Mouse (Mus musculus) heart, adult 2 months (tissue): ENCODE data around the gene Gpsm1.

Source experiments
- CTCF ChIP-seq: fragments of 200-600 bp; IDR thresholded peaks from 2 replicates; pipeline ENCODE4 v1.8.1; 2022; ENCODE audit warnings: antibody characterized with exemption, mild to moderate bottlenecking, moderate library complexity
- POLR2A ChIP-seq: fragments of 200-500 bp; IDR thresholded peaks from 2 replicates; pipeline ENCODE4 v1.6.1; 2011; ENCODE audit warnings: mild to moderate bottlenecking, low read depth, low read length, control low read depth; ENCODE audit not compliant: insufficient read depth

DNA sequence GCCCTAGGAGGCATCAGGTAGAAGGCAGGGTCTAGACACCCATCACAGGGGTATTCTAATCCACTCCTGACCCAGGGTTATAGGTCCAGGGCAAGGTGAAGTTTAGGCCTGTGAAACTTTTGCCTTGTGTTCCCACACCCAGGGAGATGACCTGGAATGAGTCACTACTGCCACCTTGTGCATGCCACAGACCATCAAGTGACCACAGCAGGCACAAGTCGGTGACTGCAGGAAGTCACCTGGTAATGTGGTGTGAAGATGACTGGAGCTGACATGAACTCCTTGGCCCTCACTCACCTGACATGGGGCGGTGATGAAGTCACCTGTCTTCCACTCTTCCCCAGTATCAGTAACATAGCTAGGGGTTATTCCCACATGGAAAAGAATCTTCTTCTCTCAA is 2.5 kb upstream of the Gpsm1 start:
- TF ChIP-seq POLR2A: no peak
- TF ChIP-seq CTCF: peak; percentile 40
